Mouse (Mus musculus) lung, postnatal 0 days (tissue): ENCODE data around the gene Ss18l2.

Source experiments
- CTCF ChIP-seq: IDR thresholded peaks from 2 replicates; pipeline ENCODE4 v1.5.1; 2016; ENCODE audit warnings: antibody characterized with exemption, mild to moderate bottlenecking
- EP300 ChIP-seq: IDR thresholded peaks from 2 replicates; pipeline ENCODE4 v1.6.1; 2016; ENCODE audit warnings: antibody characterized with exemption, mild to moderate bottlenecking, control low read depth

GRCm38 (mm10) chr9:121740490-121740889, 30.4 kb downstream of the Ss18l2 start:
- no peak for TF ChIP-seq EP300
- no peak for TF ChIP-seq CTCF
